Mouse (Mus musculus): ENCODE results near the gene Olfr665.
"Not testable (repeated sequence)": the region's sequence is repeated elsewhere in the genome, so short reads cannot be mapped to it uniquely, and the experiment has no call there.

Gene Olfr665

DNA sequence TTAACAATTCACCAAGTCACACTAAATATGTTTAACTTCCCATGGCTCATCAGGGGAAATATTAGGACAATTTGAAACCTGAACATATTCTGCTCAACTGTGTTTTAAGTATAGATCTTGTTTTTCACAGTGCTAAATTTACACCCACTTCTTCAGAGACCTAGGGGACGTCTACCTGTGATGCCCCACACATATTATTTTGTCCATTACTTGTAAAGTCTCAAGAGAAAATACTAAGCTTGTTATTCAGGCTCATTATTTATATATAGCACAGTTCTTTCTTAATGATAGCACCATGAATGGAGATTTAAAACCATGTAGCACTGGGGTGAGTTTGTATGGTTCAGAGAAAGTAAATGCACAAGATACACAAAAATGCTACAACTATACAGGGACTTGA, at the start of gene Olfr665:
Olfr665 (plus strand) TSS at position 301 of the 400 bp plus-strand sequence.
- no peak for DNase-seq

DNA sequence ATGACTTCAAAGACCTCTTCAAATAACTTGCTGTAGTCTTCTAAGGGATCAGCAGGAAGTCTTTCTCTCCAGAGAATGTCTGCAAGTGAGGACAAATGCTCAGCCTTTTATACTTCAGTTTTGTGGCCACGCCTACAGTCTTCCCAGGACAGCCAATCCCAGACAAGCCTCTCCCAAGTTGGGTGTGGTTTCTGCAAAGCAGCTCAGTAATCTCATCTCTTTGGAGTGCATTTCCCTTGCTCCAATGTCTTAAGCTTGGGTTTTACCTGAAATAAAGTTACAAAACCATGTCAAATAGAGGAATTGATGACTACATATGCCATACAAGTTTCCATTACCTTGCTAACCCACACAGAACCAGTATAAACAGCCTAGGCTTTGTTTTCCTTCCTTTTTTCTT, 35.3 kb upstream of the Olfr665 start, which contains the start of gene Usp17lb:
Usp17lb (minus strand) TSS at position 101 of the 400 bp plus-strand sequence.
- no peak for DNase-seq

DNA sequence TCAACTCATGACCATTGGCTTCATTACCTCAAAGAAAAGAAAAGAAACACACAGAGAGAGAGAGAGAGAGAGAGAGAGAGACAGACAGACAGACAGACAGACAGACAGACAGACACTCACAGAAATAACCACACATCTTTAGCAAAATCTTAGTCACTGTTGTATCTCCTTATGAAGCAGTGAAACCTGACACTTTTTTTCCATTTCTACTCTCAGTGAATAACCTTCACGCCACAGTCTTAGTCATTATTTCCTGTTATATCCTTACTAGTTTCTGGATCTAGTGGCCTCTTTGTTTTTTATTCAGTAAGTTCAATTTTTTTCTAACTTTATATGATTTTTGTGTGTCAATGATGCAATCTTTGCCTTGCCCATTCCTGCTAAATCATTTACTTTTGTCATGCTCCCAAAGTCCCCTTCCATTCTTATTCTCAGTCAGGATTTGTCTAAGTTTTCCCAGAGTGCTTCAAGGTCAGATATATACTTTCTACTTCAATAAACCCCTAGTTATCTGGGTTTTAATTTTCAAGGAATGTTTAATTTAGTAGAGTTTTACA, 34.0 kb upstream of the Olfr665 start:
- no peak for DNase-seq

DNA sequence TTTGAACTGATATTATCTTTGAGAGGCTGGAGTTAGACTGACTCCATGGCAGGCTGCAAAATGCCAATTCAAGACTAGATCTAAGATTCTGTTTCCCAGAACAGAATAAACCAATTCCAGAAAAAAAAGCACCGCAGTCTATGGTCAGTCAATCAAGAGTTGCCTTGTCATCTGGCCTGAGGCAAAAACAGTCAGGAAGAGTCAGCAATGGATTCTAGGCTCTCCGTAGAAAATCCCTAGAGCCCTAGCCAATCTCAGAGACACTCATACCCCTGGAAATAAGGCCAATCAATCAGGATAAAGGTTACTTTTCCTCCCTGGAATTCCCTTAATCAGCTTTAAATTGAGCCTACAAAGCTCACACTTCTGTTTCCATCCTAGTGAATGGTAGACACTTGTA, 26.3 kb upstream of the Olfr665 start:
- not testable (repeated sequence) for DNase-seq

DNA sequence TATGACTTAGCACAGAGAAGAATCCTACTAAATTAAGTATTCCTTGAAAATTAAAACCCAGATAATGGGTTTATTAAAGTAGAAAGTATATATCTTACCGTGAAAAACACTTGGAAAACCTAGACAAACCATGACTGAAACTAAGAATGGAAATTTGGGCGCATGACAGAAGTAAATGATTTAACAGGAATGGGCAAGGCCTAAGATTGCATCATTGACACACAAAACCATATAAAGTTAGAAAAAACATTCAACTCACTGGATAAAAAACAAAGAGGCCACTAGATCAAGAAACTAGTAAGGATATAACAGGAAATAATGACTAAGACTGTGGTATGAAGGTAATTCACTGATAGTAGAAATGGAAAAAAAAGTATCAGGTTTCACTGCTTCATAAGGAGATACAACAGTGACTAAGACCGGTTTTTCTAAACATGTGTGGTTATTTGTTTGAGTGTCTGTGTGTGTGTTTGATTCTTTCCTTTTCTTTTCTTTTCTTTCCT, 22.5 kb upstream of the Olfr665 start:
- no peak for DNase-seq

DNA sequence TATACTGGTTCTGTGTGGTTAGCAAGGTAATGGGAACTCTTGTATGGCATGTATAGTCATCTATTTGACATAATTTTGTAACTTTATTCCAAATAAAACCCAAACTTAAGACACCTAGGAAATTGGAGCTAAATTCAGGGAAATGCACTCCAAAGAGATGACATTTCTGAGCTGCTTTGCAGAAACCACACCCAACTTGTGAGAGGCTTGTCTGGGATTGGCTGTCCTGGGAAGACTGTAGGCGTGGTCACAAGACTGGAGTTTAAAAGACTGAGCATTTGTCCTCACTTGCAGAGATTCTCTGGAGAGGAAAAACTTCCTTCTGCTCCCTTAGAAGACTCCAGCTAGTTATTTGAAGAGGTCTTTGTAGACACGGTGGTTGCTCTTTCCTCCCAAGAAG, 21.1 kb upstream of the Olfr665 start, which contains the start of gene Usp17la:
Usp17la (plus strand) TSS at position 301 of the 400 bp plus-strand sequence.
- not testable (repeated sequence) for DNase-seq

DNA sequence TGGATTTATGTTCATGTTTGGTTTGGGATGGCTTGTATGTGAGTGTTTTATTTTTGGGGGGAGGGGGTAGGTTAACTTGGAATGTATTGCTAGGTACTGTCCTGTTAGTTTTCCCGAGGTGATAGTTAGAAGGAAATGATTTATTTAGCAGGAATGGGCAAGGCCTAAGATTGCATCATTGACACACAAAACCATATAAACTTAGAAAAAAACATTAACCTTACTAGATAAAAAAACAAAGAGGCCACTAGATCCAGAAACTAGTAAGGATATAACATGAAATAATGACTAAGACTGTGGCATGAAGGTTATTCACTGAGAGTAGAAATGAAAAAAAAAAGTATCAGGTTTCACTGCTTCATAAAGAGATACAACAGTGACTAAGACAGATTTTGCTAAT, 20.1 kb upstream of the Olfr665 start:
- no peak for DNase-seq

DNA sequence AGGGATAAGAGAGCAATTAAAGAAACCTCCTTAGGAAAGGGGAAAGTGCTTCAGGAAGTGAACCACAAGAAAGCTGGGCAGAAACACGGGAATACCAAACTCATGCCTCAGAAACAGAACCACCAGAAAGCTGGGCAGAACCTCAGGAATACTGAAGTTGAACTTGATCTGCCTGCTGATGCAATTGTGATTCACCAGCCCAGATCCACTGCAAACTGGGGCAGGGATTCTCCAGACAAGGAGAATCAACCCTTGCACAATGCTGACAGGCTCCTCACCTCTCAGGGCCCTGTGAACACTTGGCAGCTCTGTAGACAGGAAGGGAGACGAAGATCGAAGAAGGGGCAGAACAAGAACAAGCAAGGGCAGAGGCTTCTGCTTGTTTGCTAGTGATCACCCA, 16.4 kb upstream of the Olfr665 start:
- DNase-seq = no peak

DNA sequence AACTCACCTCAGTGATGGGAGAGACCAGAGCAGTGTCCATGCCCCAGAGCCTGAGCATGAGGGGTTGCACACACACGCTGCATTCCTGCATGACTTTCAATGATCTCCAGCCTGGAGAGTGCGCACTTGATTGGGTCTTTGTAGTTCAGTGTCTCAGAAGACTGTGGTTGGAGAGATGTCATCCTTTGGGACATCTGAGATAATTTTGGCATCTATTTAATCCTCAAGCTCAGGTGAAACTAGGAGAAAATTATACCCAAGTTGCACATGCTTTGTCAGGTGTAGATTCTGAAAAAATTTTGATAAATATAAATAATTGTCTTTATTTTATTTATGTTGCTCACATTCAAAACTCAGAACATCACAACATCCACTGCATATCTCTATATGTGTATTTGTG, 18.0 kb downstream of the Olfr665 start, which contains the start of gene Olfr666:
Olfr666 (minus strand) TSS at position 101 of the 400 bp plus-strand sequence.
- no peak for DNase-seq

DNA sequence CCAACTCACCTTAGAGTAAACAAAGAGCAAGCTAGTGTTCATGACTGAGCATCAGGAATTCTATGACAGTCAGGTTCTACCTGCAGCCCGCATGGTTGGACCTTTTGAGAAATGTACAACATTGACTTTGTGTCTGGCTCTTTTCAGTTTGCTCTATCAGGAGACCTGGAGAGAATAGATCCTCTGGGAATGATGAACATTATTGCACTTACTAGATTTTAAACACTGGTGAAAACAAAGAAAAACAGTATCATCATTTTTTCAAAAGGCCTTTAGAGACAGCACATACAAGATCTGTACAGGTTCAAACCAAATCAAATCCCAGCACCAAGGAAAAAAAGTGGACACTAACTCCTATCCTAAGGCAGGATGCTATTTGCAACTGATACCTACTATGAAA, 43.6 kb downstream of the Olfr665 start, which contains the start of gene Olfr667:
Olfr667 (minus strand) TSS at position 101 of the 400 bp plus-strand sequence.
- no peak for DNase-seq

DNA sequence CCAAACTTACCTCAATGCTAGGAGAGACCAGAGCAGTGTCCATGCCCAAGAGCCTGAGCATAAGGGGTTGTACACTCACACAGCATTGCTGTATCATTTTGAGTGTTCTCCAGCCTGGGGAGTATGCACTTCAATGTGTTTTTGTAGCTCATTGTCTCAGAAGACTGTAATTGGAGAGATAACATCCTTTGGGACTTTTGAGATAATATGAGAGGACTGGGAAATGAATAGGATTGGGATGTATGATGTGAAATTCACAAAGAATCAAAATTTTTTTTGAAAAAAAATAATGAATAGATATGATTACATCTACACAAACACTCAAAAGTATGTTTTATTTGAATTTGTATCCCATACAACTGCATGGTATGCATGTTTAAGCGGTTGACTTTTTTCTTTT, 50.1 kb downstream of the Olfr665 start, which contains the start of gene Olfr668:
Olfr668 (minus strand) TSS at position 101 of the 400 bp plus-strand sequence.
- DNase-seq = no peak

Measured in kidney, postnatal 10 days (tissue).